Mouse (Mus musculus): ENCODE measurements around the gene Cish.
"Not testable (repeated sequence)": the region's sequence is repeated elsewhere in the genome, so short reads cannot be mapped to it uniquely, and the experiment has no call there.

The Cish gene

DNA sequence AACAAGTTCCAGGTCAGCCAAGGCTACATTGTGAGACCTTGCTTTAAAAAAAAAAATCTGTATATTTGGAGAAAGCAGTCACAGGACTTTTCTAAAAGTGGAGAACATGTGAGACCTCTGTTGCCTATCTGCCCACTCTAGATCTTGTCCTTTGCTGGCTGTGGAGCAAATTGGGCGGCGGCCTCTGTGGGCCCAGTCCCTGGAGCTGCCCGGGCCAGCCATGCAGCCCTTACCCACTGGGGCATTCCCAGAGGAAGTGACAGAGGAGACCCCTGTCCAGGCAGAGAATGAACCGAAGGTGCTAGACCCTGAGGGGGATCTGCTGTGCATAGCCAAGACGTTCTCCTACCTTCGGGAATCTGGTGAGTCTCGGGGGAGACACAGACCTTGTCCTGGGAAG is 4.0 kb downstream of the Cish start:
- DNase-seq = no peak

DNA sequence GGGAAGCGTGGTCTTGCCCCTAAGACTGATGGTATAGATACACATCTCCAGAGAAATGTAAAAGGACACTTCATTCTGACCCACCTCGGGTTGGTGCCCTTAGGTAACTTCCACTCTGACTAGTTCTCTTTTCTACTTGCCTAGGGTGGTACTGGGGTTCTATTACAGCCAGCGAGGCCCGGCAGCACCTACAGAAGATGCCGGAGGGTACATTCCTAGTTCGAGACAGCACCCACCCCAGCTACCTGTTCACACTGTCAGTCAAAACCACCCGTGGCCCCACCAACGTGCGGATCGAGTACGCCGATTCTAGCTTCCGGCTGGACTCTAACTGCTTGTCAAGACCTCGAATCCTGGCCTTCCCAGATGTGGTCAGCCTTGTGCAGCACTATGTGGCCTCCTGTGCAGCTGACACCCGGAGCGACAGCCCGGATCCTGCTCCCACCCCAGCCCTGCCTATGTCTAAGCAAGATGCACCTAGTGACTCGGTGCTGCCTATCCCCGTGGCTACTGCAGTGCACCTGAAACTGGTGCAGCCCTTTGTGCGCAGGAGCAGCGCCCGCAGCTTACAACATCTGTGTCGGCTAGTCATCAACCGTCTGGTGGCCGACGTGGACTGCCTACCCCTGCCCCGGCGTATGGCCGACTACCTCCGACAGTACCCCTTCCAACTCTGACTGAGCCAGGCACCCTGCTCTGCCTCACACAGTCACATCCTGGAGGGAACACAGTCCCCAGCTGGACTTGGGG is 4.6 kb downstream of the Cish start:
- DNase-seq = no peak

DNA sequence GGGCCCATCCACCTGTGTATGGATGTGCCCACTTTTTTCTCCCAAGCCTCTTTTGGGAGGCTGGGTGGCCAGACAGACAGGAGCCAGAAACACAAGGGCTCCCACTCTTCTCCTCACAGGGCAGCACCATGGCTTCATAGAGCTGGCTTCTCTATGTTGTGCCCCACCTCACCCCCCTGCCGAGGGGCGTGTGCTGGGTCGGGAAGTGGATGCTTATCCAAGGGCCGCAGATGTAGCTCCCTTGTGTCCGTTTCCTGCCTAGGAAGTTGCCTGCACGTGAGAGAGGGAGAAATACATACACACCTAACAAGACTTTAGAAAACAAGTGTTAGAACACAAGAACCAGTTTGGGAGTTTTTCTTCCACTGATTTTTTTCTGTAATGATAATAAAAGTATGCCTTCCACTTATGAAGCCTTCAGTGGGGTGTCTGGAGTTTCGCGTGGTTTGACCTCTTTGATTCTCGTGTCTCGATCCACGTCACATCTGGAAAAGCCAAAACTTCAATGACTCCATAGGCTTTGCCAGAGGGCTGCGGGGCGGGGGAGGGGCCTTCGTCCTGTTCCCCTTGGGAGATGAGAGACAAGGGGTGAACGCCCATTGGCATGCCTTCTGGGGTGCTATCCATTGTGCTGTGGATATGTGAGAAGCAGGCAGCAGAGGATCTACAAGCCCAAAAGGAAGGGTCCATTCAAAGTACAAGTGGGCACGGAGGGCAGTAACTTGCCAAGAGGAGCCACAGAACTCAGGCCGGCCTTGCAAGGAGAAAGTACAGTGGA is 5.9 kb downstream of the Cish start:
- no peak for DNase-seq

DNA sequence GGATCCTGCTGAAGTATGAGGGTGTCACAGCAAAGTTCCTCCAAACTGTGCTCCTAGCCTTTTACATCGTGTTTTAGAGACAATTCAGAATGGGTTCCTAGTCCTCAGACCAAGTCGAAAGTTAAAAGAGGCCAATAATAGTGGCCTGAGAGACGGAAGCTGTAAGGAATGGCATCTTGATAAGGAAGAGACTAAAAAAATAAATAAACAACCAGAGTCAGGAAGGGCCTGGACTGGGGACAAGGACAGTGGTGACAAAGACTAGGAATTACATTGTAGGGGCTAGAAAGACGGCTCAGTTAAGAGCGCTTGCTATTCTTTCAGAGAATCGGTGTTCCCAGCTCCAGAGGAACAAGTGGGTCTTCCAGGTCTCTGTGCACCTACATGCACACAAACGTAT is 6.8 kb downstream of the Cish start:
- DNase-seq = no peak

DNA sequence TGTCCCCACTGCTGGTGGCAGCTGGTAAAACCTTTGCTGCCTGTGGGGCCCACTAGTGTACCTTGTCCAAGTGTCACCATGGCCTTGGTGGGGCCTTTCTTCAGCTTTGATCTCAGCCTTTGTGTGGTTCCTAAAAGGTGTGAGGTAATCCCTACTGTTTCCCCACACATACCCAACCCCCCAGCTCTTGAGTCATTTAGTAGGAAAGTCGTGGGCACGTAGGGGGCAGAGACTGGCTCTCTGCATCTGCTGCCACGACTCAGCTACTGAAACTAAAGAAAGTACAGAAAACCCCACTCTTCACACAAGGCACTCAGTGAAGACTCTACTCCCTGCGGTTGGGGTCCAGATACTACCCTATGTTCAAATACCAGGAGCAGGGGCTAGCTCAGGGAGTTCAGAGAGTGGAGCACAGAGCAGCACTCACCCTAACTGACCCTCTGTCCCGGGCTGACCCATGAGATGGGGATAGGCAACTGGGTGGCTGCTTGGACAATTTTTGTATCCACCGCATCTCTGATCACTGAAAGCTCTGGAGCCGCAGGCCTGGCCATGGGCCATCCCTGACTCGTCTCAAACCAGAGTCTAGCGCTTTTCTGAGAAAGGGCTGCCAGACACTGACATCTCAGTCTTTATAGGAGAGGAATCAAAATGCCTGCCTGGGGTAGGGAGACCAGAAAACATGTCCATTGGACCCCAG is 7.4 kb downstream of the Cish start:
- no peak for DNase-seq

DNA sequence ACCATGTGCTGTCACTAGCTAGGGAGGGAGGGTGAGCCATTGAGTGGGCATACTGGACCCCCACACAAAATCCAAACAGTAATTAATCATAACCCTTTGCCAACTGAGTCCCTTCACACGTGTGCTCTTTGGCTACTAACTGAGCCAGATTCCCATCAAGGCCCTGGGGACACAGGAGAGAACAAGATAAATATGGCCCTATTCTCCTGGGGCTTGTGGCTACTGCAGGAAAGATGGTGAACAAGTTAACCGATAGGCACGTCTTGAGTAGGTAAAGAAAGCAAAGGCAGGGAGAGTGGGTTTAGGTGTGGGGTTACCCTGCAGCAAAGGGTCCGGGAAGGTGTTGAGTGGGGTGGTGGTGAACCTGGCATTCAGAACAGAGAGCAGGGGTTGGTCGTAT is 8.1 kb downstream of the Cish start:
- no peak for DNase-seq

DNA sequence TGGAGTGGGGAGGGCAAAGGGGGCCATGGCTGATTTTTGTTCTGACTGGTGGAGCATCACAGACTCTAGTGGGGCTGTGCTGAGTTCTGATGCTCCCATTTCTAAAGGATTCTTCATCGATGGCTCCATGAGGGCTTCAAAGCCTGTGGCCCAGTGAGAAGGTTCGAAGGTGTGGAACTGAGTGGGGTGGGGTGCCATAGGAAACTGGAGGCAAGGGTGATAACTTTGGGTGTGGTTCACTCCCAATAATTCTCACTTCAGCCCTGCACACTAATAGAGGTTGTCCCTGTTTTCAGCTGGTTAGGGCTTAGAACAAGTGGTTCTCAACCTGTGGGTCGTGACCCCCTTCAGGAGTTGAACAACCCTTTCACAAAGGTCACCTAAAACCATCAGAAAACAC is 8.6 kb downstream of the Cish start:
- DNase-seq = no peak

DNA sequence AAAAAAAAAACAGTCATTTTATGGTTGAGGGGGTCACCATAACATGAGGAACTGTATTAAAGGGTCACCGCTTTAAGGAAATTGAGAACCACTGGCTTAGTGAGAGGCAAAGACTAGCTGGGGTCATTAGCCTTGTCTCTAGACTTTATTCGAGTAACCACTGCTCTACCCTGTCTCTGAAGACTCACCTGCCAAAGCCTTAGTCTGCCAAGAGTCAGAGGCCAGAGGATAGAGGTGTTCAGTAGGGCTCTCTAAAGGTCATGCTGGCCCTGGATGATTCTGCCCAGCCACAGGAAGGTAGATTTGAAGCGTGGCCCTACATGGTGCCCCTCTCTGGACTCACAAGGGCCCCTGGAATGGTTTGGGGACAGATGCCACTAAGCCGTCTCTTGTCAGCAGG is 9.2 kb downstream of the Cish start:
- no peak for DNase-seq

DNA sequence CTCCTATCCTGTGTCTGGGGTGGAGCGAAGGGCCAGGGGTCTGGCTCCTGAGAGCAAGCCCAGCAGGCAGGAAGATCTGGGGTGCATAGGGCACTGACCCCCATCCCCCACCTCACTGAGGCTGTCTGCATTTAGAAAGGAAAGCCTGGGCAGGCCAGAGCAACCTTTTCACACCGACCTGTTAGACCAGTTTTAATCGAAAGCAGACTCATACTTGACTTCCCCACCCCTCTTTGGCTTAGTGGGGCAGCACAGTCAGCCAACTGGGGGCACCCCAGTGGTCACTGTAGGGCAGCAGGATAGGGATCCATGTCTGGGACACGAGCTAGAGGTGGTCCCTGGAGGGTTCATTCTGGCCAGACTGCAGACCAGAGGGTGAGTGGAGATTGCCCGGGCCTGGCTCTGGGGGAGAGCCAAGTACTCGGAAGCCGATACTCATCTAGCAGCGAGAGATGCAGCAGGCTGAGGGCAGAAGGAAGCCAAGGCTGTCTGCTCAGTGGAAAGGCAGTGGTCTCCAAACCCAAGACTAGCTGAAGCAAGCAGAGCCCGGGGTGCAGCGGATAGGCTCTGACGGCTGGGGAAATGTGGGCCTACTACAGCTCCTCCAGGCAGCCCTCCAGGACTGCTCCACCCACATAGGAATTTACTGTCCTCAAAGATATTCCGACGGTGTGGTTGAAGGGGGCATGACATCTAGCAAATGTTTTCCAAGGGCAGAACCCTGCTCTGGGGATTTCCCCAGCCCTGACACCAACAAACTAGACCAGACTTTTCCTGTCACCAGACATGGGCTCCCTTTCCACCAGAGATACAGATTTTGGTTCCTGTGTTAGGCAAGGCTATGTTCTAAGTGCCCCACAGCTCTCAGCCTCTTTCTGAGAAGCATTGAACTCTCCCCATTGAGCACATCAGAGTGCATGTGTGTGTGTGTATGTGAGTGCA is 10.0 kb downstream of the Cish start:
- no peak for DNase-seq

DNA sequence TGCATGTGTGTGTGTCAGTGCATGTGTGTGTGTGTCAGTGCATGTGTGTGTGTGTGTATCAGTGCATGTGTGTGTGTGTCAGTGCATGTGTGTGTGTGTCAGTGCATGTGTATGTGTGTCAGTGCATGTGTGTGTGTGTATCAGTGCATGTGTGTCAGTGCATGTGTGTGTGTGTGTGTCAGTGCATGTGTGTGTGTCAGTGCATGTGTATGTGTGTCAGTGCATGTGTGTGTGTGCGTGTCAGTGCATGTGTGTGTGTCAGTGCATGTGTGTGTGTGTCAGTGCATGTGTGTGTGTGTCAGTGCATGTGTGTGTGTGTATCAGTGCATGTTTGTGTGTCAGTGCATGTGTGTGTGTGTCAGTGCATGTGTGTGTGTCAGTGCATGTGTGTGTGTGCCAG is 10.8 kb downstream of the Cish start:
- DNase-seq = not testable (repeated sequence)

DNA sequence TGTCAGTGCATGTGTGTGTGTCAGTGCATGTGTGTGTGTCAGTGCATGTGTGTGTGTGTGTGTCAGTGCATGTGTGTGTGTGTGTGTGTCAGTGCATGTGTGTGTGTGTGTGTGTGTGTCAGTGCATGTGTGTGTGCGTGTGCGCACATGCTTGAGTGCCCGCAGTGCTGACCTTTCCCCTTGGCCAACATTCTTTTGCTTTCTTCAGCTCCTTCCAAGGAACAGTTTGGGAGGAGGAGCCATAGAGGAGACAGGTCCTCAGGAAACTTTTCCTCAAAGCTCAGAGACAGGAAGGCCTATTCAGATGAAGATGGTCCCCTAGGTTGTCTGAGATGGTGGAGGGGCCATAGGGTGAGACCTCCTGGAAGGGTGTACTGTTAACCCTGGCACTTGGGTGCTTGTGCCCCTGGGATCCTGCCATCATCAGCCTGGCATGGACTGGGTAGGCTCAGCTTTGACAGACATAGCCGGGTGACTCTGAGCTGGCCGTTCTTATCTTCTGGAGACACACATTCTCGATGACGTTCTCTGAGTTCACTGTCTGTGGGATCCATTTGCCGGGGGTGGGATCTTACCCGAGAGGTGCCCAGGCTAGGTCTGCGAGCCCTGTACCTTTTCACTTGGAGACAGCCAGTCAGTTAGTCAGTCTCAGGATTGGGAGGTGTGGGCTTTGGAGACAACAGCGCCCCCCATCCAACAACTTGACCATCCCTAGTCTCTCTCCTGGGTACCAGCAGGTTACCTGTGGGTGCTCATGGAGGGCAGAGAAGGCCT is 11.5 kb downstream of the Cish start:
- DNase-seq = no peak

DNA sequence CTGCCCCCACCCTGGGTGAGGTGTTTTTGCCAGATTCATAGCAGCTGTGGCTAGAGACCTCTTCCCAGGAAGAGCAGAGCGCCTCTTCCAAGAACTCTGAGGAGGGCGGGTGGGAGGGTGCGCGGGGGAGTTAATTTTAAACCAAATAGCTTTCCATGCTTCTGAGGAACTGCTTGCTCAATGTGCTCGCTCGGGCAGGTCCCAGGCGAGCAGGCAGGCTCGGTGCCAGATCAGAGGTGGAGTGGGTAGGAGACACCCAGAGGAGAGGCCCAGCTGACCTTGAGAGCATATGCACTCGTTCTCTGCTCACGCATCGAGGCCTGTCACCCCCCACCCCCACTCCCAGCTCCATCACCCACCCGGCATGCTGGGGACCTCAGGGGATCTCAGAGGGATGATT is 12.1 kb downstream of the Cish start:
- DNase-seq = no peak

DNA sequence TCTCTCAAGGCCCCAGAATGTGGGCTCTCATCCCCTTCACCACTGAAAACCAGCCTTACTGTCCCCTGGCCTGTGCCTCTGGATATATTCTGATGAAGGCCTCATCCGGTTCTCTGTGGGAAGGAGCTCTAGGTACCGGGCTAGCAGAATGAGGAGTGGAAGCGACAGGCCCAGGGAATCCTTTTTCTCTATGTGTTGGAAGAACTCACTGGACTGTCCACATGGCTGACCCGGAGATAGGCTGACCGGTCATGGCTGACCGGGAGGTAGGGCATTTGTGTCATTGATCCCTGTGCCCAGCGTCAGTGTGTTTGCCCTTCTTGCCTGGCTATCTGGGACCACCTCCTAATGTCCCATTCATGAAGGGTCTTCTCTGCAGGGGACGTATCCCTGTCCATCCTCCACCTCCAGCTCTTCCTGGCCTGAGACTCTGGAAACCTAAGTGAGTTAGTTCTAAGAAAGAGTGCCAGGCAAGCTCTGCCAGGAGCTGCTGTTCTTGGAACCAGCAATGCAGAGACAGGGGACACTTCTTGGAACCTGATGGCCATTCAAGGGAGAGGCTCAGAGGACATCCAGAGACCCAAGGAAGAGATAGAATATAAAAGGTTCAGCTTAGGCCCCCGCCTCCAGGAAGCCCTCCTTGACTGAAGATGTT is 12.6 kb downstream of the Cish start:
- no peak for DNase-seq

DNA sequence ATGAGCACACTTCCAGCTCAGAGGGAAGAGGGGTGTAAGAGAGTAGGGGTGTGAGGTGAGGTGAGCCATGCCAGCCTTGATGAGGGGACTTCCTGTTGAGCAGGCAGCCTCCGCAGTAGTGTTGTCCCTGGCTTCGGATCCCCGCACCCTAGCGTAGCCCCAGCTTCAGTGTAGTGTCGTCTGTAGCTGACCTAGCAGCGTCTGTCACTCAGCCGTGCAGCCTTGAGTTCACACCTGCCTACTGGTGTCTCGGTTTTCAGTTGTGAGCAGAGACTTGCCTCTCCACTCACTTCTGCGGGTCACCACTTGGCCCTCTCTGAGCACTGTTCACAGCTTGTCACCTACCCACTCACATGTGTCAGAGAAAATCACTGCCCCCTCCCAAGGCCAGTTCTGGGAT is 13.3 kb downstream of the Cish start:
- no peak for DNase-seq

DNA sequence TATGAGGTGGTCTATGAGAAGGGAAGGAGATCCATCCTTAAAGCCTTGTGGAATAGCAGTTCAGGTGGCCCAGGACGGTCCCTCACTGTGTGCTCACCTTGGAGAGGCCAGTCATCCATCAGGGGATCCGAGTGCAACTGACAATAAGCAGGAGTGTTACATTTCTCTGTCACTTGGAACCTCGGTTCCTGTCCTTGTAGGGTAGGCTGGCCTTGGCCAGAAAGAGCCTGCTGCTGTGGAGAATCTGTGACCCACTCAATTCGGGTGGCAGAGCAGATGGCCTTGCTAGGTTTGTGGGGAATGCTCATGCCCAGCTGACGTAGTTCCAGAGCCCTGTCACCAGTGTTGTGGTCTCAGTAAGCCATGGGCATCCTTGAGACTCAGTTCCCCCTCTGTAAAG is 13.8 kb downstream of the Cish start:
- no peak for DNase-seq

DNA sequence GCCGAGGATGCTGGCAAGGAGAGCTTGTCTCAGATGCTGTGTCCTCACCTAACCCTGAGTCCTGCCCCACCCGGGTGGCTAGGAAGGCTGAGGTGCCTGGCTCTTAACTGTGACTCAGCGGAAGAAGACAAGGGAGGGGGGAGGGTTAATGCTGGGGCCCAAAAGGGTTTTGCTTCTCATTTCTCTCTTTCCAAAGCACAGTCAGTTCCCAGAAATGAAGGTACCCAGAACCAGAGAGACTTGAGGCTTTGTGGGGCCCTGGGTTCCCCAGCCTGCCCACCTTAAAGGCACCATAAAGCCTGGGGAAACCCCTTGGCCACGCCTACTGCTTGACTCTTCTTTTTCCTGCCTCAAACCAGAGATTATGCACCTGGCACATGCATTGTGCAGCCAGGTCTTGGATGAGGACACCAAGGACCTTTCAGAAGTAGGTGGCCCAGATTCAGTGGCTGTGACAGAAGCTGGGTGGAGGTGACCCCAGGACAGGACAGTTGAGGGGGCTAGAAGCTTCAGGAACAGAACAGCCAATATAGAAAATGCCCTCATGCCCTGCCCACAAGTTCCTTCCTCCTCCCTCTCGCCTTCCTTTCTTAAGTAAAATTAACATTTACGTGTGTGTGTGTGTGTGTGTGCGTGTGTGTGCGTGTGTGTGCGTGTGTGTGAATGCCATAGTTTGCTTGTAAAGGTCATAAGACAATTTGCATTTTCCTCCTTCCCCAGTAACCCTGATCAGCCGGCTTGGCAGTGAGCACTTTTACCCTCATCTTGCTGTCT is 17.2 kb downstream of the Cish start:
- DNase-seq = peak; percentile 72

DNA sequence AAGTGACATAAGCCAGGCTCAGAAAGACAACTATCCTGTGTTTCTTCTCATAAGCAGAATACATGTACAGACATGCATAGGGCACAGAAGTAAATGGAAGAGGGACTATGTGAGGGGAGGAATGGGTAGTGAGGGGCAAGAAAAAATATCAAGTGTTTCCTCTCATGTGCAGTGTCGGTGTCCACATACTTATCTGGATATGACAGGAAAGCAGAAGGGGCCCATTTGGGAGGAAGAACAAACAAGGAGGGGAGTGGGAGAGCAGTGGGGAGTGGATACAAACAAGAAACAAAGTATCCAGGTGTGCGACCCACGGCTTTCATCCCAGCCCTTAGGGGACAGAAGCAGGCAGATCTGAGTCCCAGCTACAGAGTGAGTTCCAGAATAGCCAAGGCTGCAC is 18.1 kb downstream of the Cish start:
- no peak for DNase-seq

DNA sequence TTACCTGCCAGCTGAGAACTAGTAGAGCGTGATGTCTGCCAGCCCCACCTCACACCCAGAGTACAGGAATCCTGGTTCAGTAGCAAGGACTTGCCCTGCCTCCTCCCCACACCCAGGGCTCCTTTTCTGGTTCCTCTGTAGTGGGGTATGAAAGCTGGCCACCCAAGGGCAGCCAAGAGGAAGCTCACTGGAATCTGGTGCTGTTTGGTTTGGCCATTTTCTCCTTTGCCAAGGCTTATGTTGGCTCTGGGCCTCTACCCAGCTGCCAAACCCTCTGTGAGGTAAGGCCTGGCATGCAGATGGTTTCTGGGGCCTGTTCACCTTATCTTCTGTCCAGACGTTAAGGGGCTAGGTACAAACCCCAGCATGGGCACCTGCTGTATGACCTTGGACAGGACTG is 20.0 kb downstream of the Cish start:
- DNase-seq = no peak

DNA sequence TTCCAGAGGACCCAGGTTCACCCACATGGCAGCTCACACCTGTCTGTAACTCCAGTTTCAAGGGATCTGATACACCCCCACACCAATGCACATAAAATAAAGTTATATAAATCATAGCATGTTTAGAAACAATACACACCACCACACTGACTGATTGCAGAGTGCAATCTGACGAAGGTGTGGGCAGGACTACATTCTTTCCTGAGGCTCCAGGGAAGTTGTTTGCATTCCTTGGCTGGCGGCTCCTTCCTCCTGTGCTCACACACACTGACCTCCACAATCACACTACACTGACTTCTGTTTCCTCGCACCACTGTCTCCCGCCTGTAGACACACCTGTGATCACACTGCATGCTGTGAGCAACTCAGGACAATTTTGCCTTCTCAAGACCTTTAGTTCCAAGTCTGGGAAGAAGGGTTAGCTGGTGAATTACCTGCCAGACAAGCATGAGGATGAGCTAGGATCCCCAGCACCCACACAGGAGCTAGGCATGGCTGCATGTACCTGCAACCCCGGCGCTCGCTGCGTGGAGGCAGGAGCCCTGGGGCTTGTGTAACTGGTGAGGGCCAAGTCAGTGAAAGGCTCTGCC is 26.7 kb downstream of the Cish start:
- no peak for DNase-seq

DNA sequence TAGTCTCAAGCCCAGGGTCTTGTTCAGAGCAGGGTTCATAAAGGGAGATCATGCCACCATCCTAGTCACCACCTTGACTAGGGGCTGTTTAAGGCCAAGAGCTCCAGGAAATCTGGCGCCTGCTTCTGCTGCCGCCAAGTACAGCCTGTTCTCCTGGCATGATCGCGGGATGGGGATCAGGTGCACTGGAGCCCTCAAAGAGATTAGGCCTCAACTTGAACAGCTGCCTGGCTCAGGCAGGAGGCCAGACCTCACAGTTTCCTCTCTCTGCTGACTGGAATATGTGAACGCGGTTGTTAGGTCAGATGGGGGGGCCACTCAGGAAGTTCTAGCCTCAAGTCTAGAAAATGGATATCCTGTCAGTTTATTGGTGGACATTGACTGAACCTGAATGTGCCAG is 27.7 kb downstream of the Cish start:
- DNase-seq = peak; percentile 42
